In genomic region chr4:108427719-108428340, GRCm38 (mm10) we compare ENCODE assay signal across 18 mouse cellular contexts. TPM values are rescaled to one million over a fixed set of nuclear protein-coding genes. Genes with fewer than 3 reads are reported as not detected.
DNase-seq lines count a peak whose midpoint lies in the region; ATAC-seq and TF ChIP-seq lines count a peak whose summit lies in the region.
"Had no signal": no experiment of that assay in that cellular context is flagged by ENCODE, and none has a peak within 500 bp of the region (broad histone marks: within the 10 kb centered on the region; RNA-seq: fewer than 3 reads in every experiment).

No protein-coding gene starts in this region.

- H3K4me1 ChIP-seq in liver, embryonic 11.5 days (replicated peaks; ENCODE audit: control insufficient read depth, insufficient read depth, low read length), result peaks cover 18% of the 10 kb centered on the region
- peaks cover 0 to 7% of the 10 kb centered on the region in 2 experiments; a peak in 1 of 4 replicates for H3K4me1 ChIP-seq in MEL (ENCODE audit: control insufficient read depth in 1 of 2, insufficient read depth in 2 of 2, low read length in 2 of 2)
- H3K4me1 ChIP-seq in intestine, embryonic 16.5 days (ENCODE audit: control insufficient read depth, insufficient read depth, low read length), result 0 out of 2 replicates have a peak, but pooled peaks cover 4% of the 10 kb centered on the region

- no peak overlapping the region for H3K4me3 ChIP-seq in liver, embryonic 11.5 days (ENCODE audit: low read depth, low read length)
- no peak overlapping the region for H3K4me3 ChIP-seq in MEL (ENCODE audit: control insufficient read depth in 1 of 2, insufficient read depth in 1 of 2, low read depth in 2 of 2, low read length in 2 of 2)
- no peak overlapping the region for H3K4me3 ChIP-seq in intestine, embryonic 16.5 days (ENCODE audit: low read length)
- H3K4me3 ChIP-seq: heart, embryonic 12.5 days had no signal

- H3K9me3 ChIP-seq in liver, embryonic 11.5 days (ENCODE audit: control insufficient read depth, low read length), result no peaks in the 10 kb centered on the region
- no peaks in the 10 kb centered on the region for H3K9me3 ChIP-seq in MEL (replicated peaks; ENCODE audit: insufficient read depth, low read length)
- H3K9me3 ChIP-seq in intestine, embryonic 16.5 days (ENCODE audit: control insufficient read depth, low read length), result no peaks in the 10 kb centered on the region
- H3K9me3 ChIP-seq: heart, embryonic 12.5 days had no signal

- H3K4me2 ChIP-seq in liver, embryonic 11.5 days, result no peak overlapping the region
- H3K4me2 ChIP-seq in intestine, embryonic 16.5 days (ENCODE audit: low read depth, low read length), result no peak overlapping the region
- H3K4me2 ChIP-seq: heart, embryonic 12.5 days had no signal

- no peak for TF ChIP-seq RAD21 in MEL (IDR thresholded peaks at IDR 0.05; ENCODE audit: low read depth, low read length)

- TF ChIP-seq POLR2A in MEL (IDR thresholded peaks at IDR 0.05; ENCODE audit: control insufficient read depth in 1 of 2, insufficient read depth in 1 of 2, low read depth in 1 of 2, low read length in 2 of 2, poor library complexity in 1 of 2), result no peak

- no peak overlapping the region for H3K27ac ChIP-seq in liver, embryonic 11.5 days (ENCODE audit: low read depth, low read length)
- no peak overlapping the region for H3K27ac ChIP-seq in MEL (ENCODE audit: control insufficient read depth, low read depth, low read length)
- H3K27ac ChIP-seq in intestine, embryonic 16.5 days (ENCODE audit: low read length), result no peak overlapping the region

- no peaks in the 10 kb centered on the region for H3K27me3 ChIP-seq in liver, embryonic 11.5 days (replicated peaks; ENCODE audit: control insufficient read depth, insufficient read depth, low read length)
- peaks cover 0 to 2% of the 10 kb centered on the region in 2 experiments; a peak in 1 of 4 replicates for H3K27me3 ChIP-seq in MEL (ENCODE audit: control insufficient read depth in 1 of 2, insufficient read depth in 2 of 2, low read length in 2 of 2)
- H3K27me3 ChIP-seq in intestine, embryonic 16.5 days (replicated peaks; ENCODE audit: control insufficient read depth, insufficient read depth, low read length), result no peaks in the 10 kb centered on the region
- H3K27me3 ChIP-seq: heart, embryonic 12.5 days had no signal

- TF ChIP-seq EP300 in MEL (IDR thresholded peaks at IDR 0.05; ENCODE audit: low read depth in 1 of 2, low read length in 2 of 2), result peak in 1 of 2 experiments; percentile 30; a peak in 1 of 4 replicates

- H3K9ac ChIP-seq in liver, embryonic 11.5 days (ENCODE audit: low read depth, low read length), result no peak overlapping the region
- H3K9ac ChIP-seq in MEL (ENCODE audit: control insufficient read depth, low read depth, low read length, poor library complexity, severe bottlenecking), result no peak overlapping the region
- H3K9ac ChIP-seq in intestine, embryonic 16.5 days (ENCODE audit: low read depth, low read length), result no peak overlapping the region
- H3K9ac ChIP-seq: heart, embryonic 12.5 days had no signal

- no peaks in the 10 kb centered on the region for H3K36me3 ChIP-seq in liver, embryonic 11.5 days (ENCODE audit: control insufficient read depth, insufficient read depth, low read length)
- peaks cover 0 to 5% of the 10 kb centered on the region in 2 experiments; a peak in 2 of 4 replicates for H3K36me3 ChIP-seq in MEL (ENCODE audit: control insufficient read depth in 1 of 2, insufficient read depth in 2 of 2, low read length in 2 of 2)
- H3K36me3 ChIP-seq in intestine, embryonic 16.5 days (ENCODE audit: control insufficient read depth, insufficient read depth, low read length), result no peaks in the 10 kb centered on the region
- H3K36me3 ChIP-seq: heart, embryonic 12.5 days had no signal

- 0 out of 2 replicates have a peak, but pooled peaks have one; percentile 20 for ATAC-seq in liver, embryonic 11.5 days (replicated peaks; ENCODE audit: low FRiP score)
- ATAC-seq in intestine, embryonic 16.5 days, result peak; percentile 66
- peak; percentile 54 for ATAC-seq in megakaryocyte progenitor cell, adult 5-6 weeks (replicated peaks; ENCODE audit: poor library complexity)
- no peak for ATAC-seq in CD4-positive, CD25-positive, alpha-beta regulatory T cell, adult 4 months
- ATAC-seq: inflammation-experienced regulatory T-cells, adult 6 months; midbrain, embryonic 16.5 days had no signal

- 54% methylated on average over 11 of the region's 11 CpGs for WGBS in liver, embryonic 11.5 days
- 38% methylated on average over 11 of the region's 11 CpGs for WGBS in intestine, embryonic 16.5 days

- no peak for TF ChIP-seq CTCF in MEL (IDR thresholded peaks at IDR 0.05 in 2 of 3, conservative IDR thresholded peaks at IDR 0.05 in 1 of 3; ENCODE audit: control insufficient read depth in 1 of 3, insufficient read depth in 1 of 3, low read depth in 2 of 3, low read length in 3 of 3, poor library complexity in 1 of 3, severe bottlenecking in 1 of 3)

- H3K79me2 ChIP-seq in MEL (ENCODE audit: control insufficient read depth, insufficient read depth, low read length, poor library complexity), result no peaks in the 10 kb centered on the region

- no peak for DNase-seq in liver, embryonic 11.5 days (ENCODE audit: low spot score)
- no peak for DNase-seq in liver
- DNase-seq in MEL (ENCODE audit: low read depth, low spot score), result no peak
- DNase-seq in urinary bladder, postnatal 36 days (ENCODE audit: low spot score in 2 of 2), result no peak
- DNase-seq in ovary, postnatal 36 days (ENCODE audit: low spot score), result no peak
- DNase-seq: cerebellum, adult 9-10 months; embryo, embryonic 11 days; gastrocnemius, postnatal 10 days had no signal

TF ChIP-seq in MEL, 35 proteins besides CTCF, POLR2A, EP300 and RAD21:
- TF ChIP-seq ETS1 (IDR thresholded peaks at IDR 0.05; ENCODE audit: low read depth, low read length) (0 out of 2 replicates have a peak, but pooled peaks have one; percentile 18), CHD1 (IDR thresholded peaks at IDR 0.05; ENCODE audit: low read depth, low read length) (no peak), NRF1 (IDR thresholded peaks at IDR 0.05; ENCODE audit: insufficient read depth, low read depth, low read length, poor library complexity, severe bottlenecking) (no peak), MYB (IDR thresholded peaks at IDR 0.05; ENCODE audit: low read depth, low read length) (no peak), GATA1 (IDR thresholded peaks at IDR 0.05; ENCODE audit: low read depth, low read length) (peak; percentile 27; the same call in 1 of the 2 replicates)

RNA-seq across cellular contexts. Expression of gene Gpx7, which starts 21.1 kb away (rescaled TPM):
- 21.5 and 21.8 TPM in 2 replicates for polyA plus RNA-seq in liver, embryonic 11.5 days (2014; fragmentation: Nextera tagmentation; extraction: Ambion mirVana)
- total RNA-seq in MEL (2012; rRNA removed), result not detected in 2 replicates
- not detected for polyA plus RNA-seq in MEL (2012; ENCODE audit: insufficient read depth in 1 of 2, insufficient read length in 2 of 2, low read depth in 1 of 2, low replicate concordance in 2 of 2, missing spikeins in 1 of 2)
- polyA plus RNA-seq in intestine, embryonic 16.5 days (2015; fragmentation: Nextera tagmentation; extraction: Ambion mirVana), result 33.0 and 34.9 TPM in 2 replicates
- 0.46 and 0.79 TPM in 2 replicates for total RNA-seq in megakaryocyte progenitor cell, adult 5-6 weeks (2015)
- total RNA-seq in megakaryocyte progenitor cell, adult 5-6 weeks (2017), result 0.50 and 0.95 TPM in 2 replicates
- polyA plus RNA-seq in CD4-positive, CD25-positive, alpha-beta regulatory T cell, adult 4 months (2017; shearing (Covaris generic)), result 1 to 10 TPM; 4.4 to 5.1 TPM

RNA-seq across cellular contexts. Expression of gene Tut4, which starts 31.4 kb away (rescaled TPM):
- polyA plus RNA-seq in liver, embryonic 11.5 days (2014; fragmentation: Nextera tagmentation; extraction: Ambion mirVana), result 39.1 and 49.7 TPM in 2 replicates
- total RNA-seq in MEL (2012; rRNA removed), result 9.0 and 16.3 TPM in 2 replicates
- polyA plus RNA-seq in MEL (2012; ENCODE audit: insufficient read depth in 1 of 2, insufficient read length in 2 of 2, low read depth in 1 of 2, low replicate concordance in 2 of 2, missing spikeins in 1 of 2), result 10 to 100 TPM in 1 of 2 experiments, not detected in 1; 63.2 TPM
- 29.0 and 34.7 TPM in 2 replicates for polyA plus RNA-seq in intestine, embryonic 16.5 days (2015; fragmentation: Nextera tagmentation; extraction: Ambion mirVana)
- 69.5 and 88.5 TPM in 2 replicates for total RNA-seq in megakaryocyte progenitor cell, adult 5-6 weeks (2015)
- total RNA-seq in megakaryocyte progenitor cell, adult 5-6 weeks (2017), result 29.4 and 45.8 TPM in 2 replicates
- 10 to 100 TPM; 81.5 to 96.5 TPM for polyA plus RNA-seq in CD4-positive, CD25-positive, alpha-beta regulatory T cell, adult 4 months (2017; shearing (Covaris generic))

RNA-seq across cellular contexts. Expression of gene Shisal2a, which starts 44.7 kb away (rescaled TPM):
- 1.0 and 1.9 TPM in 2 replicates for polyA plus RNA-seq in liver, embryonic 11.5 days (2014; fragmentation: Nextera tagmentation; extraction: Ambion mirVana)
- total RNA-seq in MEL (2012; rRNA removed), result not detected in 2 replicates
- polyA plus RNA-seq in MEL (2012; ENCODE audit: insufficient read depth in 1 of 2, insufficient read length in 2 of 2, low read depth in 1 of 2, low replicate concordance in 2 of 2, missing spikeins in 1 of 2), result not detected
- polyA plus RNA-seq in intestine, embryonic 16.5 days (2015; fragmentation: Nextera tagmentation; extraction: Ambion mirVana), result 0.72 and 0.99 TPM in 2 replicates
- total RNA-seq in megakaryocyte progenitor cell, adult 5-6 weeks (2015), result not detected in 2 replicates
- total RNA-seq in megakaryocyte progenitor cell, adult 5-6 weeks (2017), result not detected in 2 replicates
- not detected for polyA plus RNA-seq in CD4-positive, CD25-positive, alpha-beta regulatory T cell, adult 4 months (2017; shearing (Covaris generic))
- total RNA-seq: gastrocnemius, postnatal 10 days; hematopoietic stem cell, adult 5-6 weeks; left cerebral cortex, adult 8-10 months; liver, adult 2 months had no signal
- polyA plus RNA-seq: inflammation-experienced regulatory T-cells, adult 6 months; liver, adult 2 months; small intestine, adult 2 months had no signal

Comparison
In these comparisons a context has a peak if more than half of its experiments do, and no peak if none do; other contexts are left out.
1. RNA of gene Gpx7, which starts 21.1 kb away (polyA plus RNA-seq): 33.0 to 34.9 TPM in intestine, embryonic 16.5 days, 21.5 to 21.8 TPM in liver, embryonic 11.5 days and 4.4 to 5.1 TPM in CD4-positive, CD25-positive, alpha-beta regulatory T cell, adult 4 months; not detected in MEL; every median in the first group is over 4 times any median in the second.